Mouse (Mus musculus) stomach, postnatal 0 days (tissue): ENCODE data around the gene Galnt14. TPM values are rescaled to one million over a fixed set of nuclear protein-coding genes. Genes with fewer than 3 reads are reported as not detected.

ENCODE experiments used
- ATAC-seq: fragments of 200-750 bp; cut with Nextera tagmentation; 2 replicates; pipeline ENCODE4 v1.8.0; 2017; ENCODE audit not compliant: low FRiP score, low TSS enrichment
- DNase-seq: peaks from one replicate; pipeline ENCODE4 v3.0.0-alpha.2; 2016; ENCODE audit warnings: low spot score
- H3K27ac ChIP-seq: fragments of 300-500 bp; sonication (generic); replicated peaks from 2 replicates; pipeline ENCODE4 v1.5.1; 2014; ENCODE audit warnings: mild to moderate bottlenecking, control low read depth
- H3K27me3 ChIP-seq: fragments of 300-500 bp; sonication (generic); 2 replicates; pipeline ENCODE4 v1.6.1; 2014; ENCODE audit warnings: low read length; ENCODE audit not compliant: control insufficient read depth, insufficient read depth
- H3K36me3 ChIP-seq: fragments of 300-500 bp; sonication (generic); 2 replicates; pipeline ENCODE4 v1.6.1; 2014; ENCODE audit warnings: low read length, mixed read lengths; ENCODE audit not compliant: control insufficient read depth, insufficient read depth
- H3K4me1 ChIP-seq: fragments of 300-500 bp; sonication (generic); replicated peaks from 2 replicates; pipeline ENCODE4 v1.6.1; 2014; ENCODE audit warnings: antibody characterized with exemption; ENCODE audit not compliant: control insufficient read depth, insufficient read depth
- H3K4me2 ChIP-seq: fragments of 300-500 bp; sonication (generic); replicated peaks from 2 replicates; pipeline ENCODE4 v1.6.1; 2014; ENCODE audit warnings: low read depth, mild to moderate bottlenecking, control low read depth, moderate library complexity
- H3K4me3 ChIP-seq: fragments of 300-500 bp; sonication (generic); 2 replicates; pipeline ENCODE4 v1.5.1; 2014; ENCODE audit warnings: low read depth, low read length, control low read depth
- H3K9ac ChIP-seq: fragments of 300-500 bp; sonication (generic); 2 replicates; pipeline ENCODE4 v1.6.1; 2014; ENCODE audit warnings: mild to moderate bottlenecking, low read length, control low read depth, mixed read lengths
- H3K9me3 ChIP-seq: fragments of 300-500 bp; sonication (generic); 2 replicates; pipeline ENCODE4 v1.6.1; 2016; ENCODE audit warnings: low read length; ENCODE audit not compliant: control insufficient read depth
- CTCF ChIP-seq: IDR thresholded peaks from 2 replicates; pipeline ENCODE4 v1.5.1; 2016; ENCODE audit warnings: antibody characterized with exemption, low read depth, mild to moderate bottlenecking, moderate library complexity
- EP300 ChIP-seq: optimal IDR thresholded peaks from 2 replicates; pipeline ENCODE3; 2016; ENCODE audit warnings: antibody characterized with exemption
- WGBS: fragments of 180-500 bp; shearing (Covaris S2); extraction: QIAGEN DNeasy Blood & Tissue Kit; methylation state at CpG from one replicate; pipeline ENCODE4 v1.1.7; 2014; 5-methylcytosine and 5-hydroxymethylcytosine counted together
- polyA plus RNA-seq: library from polyadenylated mRNA; unstranded; fragments of >200 nt; fragmentation: Nextera tagmentation; extraction: Ambion mirVana; gene quantifications from 2 replicates; pipeline ENCODE4 v1.2.1, GENCODE M21; 2015

The Galnt14 gene
- polyA plus RNA-seq, 1 experiment from 2014 or later: 0.07 TPM

DNA sequence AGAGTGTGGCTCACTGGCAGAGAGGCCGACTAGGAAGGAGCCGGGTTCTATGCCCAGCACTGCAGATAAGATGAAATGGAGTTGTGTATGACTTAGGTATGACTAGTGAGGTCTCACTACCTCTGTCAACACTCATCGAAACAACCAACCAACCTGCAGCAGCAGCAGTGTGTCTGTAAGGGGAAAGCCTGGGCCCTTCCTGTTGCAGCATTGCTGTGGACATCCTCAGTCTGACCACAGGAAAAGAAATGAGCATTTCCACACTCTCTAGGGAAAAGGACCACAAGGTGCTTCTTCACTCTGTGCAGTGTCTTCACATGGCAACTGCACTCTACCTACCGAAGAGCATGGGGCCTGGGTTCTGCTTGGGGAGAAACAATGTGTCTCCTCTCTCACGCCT, 73.3 kb downstream of the Galnt14 start:
- Histone ChIP-seq H3K27me3 (no peaks in the 10 kb centered on the region), H3K4me2 (no peak overlapping the region), H3K4me3 (no peak overlapping the region), H3K9me3 (no peaks in the 10 kb centered on the region), H3K9ac (no peak overlapping the region), H3K4me1 (no peaks in the 10 kb centered on the region), H3K36me3 (no peaks in the 10 kb centered on the region), H3K27ac (no peak overlapping the region)
- ATAC-seq (no peak), DNase-seq (no peak)
- TF ChIP-seq CTCF (no peak), EP300 (no peak)
- WGBS: 92% methylated on average over 5 of the region's 5 CpGs

DNA sequence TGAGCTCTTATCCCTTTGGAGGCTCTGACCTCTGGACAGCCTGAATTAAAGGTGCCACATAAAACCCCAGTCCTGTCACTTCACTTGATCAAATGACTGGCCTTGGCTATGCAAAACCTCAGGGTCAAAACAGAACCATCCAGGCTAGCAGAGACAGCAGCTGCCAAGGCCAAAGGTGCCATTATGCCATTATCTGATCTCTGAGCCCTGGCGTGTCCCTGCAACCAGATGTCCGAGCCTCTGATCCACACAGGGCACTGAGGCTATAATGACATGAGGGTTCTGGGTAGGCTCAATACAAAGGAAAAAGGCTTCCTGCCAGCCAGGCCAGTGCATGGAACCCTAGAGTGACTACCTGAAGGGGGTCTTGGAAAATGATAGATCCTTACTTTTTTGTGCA, 75.4 kb downstream of the Galnt14 start:
- ATAC-seq (no peak), DNase-seq (no peak)
- Histone ChIP-seq H3K27me3 (no peaks in the 10 kb centered on the region), H3K36me3 (no peaks in the 10 kb centered on the region), H3K27ac (no peak overlapping the region), H3K4me1 (no peaks in the 10 kb centered on the region), H3K4me2 (no peak overlapping the region), H3K4me3 (no peak overlapping the region), H3K9ac (no peak overlapping the region), H3K9me3 (no peaks in the 10 kb centered on the region)
- WGBS: 70% methylated on average over 2 of the region's 2 CpGs
- TF ChIP-seq EP300 (no peak), CTCF (no peak)

DNA sequence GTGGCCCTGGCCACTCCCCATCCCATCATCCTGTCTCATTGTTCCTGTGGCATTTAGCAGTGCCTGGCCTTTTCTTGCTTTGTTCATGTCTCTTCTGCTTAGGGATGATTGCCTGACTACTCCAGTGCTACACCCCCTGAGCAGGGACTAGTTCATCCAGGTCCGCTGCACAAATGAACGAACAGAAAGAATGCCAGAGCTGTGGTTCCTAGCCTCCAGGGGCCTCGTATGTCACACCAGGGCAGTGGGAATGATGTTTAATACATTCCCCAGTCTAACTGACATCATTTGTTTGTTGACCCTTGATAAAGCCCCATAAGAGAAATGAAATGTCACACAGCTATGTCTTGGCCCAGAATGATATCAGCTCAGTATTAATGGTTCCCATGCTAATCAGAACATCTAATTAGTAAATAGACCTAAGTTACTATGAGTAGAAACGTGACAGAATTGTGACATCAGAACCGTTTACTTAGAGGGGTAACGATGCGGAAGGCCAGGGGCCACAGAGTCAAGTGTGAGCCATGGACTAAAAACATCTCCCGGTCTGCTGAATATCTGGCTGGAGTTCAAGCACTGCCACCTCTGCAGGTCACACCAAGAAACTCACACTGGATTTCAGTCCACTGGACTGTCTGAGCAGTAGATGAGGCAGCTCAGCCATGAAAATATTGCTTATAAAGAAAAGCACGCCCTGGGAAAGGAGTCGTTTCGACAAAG, 76.1 kb downstream of the Galnt14 start:
- Histone ChIP-seq H3K27me3 (no peaks in the 10 kb centered on the region), H3K4me2 (no peak overlapping the region), H3K4me1 (no peaks in the 10 kb centered on the region), H3K27ac (no peak overlapping the region), H3K9me3 (no peaks in the 10 kb centered on the region), H3K9ac (no peak overlapping the region), H3K4me3 (no peak overlapping the region), H3K36me3 (no peaks in the 10 kb centered on the region)
- 71% methylated on average over 11 of the region's 11 CpGs for WGBS
- ATAC-seq: no peak
- TF ChIP-seq CTCF: no peak
- TF ChIP-seq EP300: no peak
- no peak for DNase-seq

- no peak for DNase-seq
- Histone ChIP-seq H3K36me3 (no peaks in the 10 kb centered on the region), H3K9ac (no peak overlapping the region), H3K27ac (no peak overlapping the region), H3K9me3 (no peaks in the 10 kb centered on the region), H3K4me3 (no peak overlapping the region), H3K27me3 (no peaks in the 10 kb centered on the region), H3K4me2 (no peak overlapping the region), H3K4me1 (no peaks in the 10 kb centered on the region)
- no peak for ATAC-seq
- TF ChIP-seq EP300 (no peak), CTCF (no peak)
- 74% methylated on average over 14 of the region's 14 CpGs for WGBS
Observed at GRCm38 (mm10) chr17:73628263-73628914, 81.9 kb downstream of the Galnt14 start.

GRCm38 (mm10) chr17:73626912-73627311, 83.3 kb downstream of the Galnt14 start:
- Histone ChIP-seq H3K4me2 (no peak overlapping the region), H3K9ac (no peak overlapping the region), H3K27ac (no peak overlapping the region), H3K36me3 (no peaks in the 10 kb centered on the region), H3K27me3 (no peaks in the 10 kb centered on the region), H3K9me3 (no peaks in the 10 kb centered on the region), H3K4me1 (no peaks in the 10 kb centered on the region), H3K4me3 (no peak overlapping the region)
- WGBS: 76% methylated on average over 4 of the region's 4 CpGs
- TF ChIP-seq CTCF: no peak
- no peak for TF ChIP-seq EP300
- ATAC-seq (no peak), DNase-seq (no peak)

GRCm38 (mm10) chr17:73620049-73620448, 90.2 kb downstream of the Galnt14 start:
- DNase-seq (no peak), ATAC-seq (no peak)
- Histone ChIP-seq H3K27ac (no peak overlapping the region), H3K9ac (no peak overlapping the region), H3K4me2 (no peak overlapping the region), H3K27me3 (no peaks in the 10 kb centered on the region), H3K4me1 (no peaks in the 10 kb centered on the region), H3K36me3 (no peaks in the 10 kb centered on the region), H3K9me3 (no peaks in the 10 kb centered on the region), H3K4me3 (no peak overlapping the region)
- no peak for TF ChIP-seq EP300
- no peak for TF ChIP-seq CTCF
- 83% methylated on average over 4 of the region's 4 CpGs for WGBS
